Mouse (Mus musculus): ENCODE results near the gene Olfr136.

Gene Olfr136

DNA sequence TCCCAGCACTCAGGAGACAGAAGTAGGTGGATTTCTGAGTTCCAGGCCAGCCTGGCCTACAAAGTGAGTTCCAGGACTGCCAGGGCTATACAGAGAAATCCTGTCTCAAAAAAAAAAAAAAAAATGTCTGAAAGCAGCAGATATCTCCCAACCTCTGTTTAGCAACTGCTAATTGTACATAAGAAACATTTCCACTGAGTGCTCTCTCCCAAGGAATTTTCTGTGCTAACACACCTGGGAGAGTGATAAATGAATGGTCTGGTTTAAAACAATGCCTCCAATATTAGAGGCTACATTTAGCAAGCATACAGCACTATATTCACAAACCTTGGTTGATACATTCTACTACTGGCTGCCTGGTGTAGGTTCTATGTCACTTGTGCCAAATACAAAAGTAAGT, at the start of gene Olfr136:
Gene Olfr136 (plus strand): TSS at position 301 of the 400 bp plus-strand sequence.
- no peak for DNase-seq

DNA sequence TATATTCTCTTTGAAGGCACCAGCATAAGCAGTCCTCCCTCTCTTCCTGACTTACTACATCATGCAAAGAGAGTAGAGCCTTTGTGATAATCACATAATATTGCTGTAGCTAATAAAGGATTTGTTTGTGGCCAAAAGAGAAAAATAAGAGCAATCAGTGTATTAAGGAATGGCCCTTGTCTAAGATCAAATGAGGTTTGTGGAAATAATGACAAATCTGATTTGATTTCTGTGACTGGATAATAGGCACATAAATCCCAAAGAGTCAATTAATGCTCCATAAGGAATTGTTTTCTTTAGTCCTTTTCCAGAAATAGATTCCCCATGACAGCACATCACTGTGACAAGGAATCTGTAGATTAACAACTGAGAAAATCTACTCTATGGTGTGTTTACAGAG, 22.2 kb upstream of the Olfr136 start, which contains the start of gene Olfr137:
Gene Olfr137 (minus strand): TSS at position 101 of the 400 bp plus-strand sequence.
- DNase-seq, result no peak

All from spleen, adult 18-20 months (tissue).